Mouse (Mus musculus) frontal cortex, adult 2 months (tissue): ENCODE measurements around the gene Urad. TPM values are rescaled to one million over a fixed set of nuclear protein-coding genes. Genes with fewer than 3 reads are reported as not detected.

Source experiments
- DNase-seq, 2 experiments: peaks; one replicate each; pipeline ENCODE4 v3.0.0; 2022; ENCODE audit warnings: low spot score in 1 of 2; ENCODE audit errors: extremely low spot score in 1 of 2
- polyA plus RNA-seq: library from polyadenylated mRNA; depleted of rRNA; stranded (reverse); fragments of >200 nt; gene quantifications from 2 replicates; pipeline ENCODE4 v1.2.3, GENCODE M21; 2012

Gene Urad
- polyA plus RNA-seq, 1 experiment, result not detected

DNA sequence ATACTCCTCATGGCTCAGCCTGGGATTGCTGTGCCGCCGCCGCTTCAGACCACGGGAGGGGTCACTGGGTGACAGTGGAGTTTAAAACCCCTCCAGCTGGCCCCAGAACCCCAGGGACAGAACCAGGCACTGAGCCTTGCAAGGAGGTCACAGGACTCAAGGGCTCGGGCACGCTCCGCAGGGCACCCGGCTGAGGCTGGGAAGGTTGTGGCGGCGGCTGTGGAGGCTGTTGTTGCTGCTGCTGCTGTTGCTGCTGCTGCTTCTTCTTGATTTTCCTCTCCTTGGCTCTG, 20.5 kb downstream of the Urad start:
- DNase-seq, result no peak

DNA sequence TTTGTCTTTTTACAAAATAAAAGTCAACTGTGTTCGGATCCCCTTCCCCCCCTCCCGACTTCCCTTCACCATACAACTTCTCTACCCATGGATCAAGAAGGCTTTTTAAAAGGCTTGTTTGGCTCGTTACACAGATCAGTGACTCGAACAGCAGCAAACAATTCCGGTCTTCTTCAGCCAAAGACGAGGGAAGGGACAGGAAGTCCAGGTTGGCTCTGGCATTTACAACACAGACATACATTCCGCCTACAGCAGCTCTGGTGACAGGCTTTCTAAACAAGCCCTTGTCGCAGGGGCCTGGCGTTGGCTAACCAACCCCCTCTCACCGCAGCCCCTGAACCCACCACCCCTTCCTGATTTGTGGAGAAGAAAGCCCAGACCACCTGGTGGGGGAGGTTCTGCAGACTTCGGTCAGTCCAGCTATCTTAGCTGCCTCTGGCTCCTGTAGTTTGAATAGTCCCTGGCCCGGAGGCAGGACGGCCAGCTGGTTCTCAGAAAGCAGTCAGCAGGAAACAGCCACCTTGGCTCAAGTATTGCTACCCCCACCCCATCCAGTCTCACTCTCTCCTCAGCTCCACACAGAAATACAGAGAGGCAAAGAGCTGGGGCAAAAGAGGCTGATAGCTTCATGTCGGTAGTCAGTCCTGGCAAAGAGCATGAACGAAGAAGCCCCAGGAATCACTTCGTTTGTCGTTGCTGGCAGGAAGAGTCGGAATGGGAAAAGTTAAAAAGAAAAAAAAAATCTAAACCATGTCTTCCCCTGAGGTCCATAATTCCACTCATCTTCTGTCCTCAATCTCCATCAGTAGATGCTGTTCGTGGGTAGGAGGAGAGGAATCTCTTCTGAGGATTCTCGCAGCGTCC, 21.1 kb downstream of the Urad start:
- no peak for DNase-seq

DNA sequence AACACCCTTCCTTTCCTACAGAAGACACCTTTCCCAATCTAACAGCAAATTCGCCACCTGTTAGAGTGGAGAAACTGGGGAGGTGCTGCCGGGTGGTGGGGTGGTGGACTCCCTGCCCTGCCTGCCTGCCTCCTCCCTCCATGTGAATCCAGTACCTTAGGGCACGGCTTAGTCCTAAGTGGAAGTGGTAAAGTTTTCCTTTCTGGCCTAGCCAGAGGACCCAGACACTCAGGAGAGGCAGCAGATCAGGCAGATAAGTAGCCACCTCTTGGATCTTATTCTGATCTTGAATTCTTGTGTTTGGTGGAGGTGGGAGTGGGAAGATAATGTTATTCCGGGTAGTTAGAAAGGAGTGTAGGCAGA, 22.3 kb downstream of the Urad start:
- no peak for DNase-seq

- DNase-seq, result peak in 1 of 2 experiments; percentile 22
Measured at GRCm38 (mm10) chr5:147299255-147300000, 22.8 kb downstream of the Urad start.

GRCm38 (mm10) chr5:147297249-147297648, 25.0 kb downstream of the Urad start:
- no peak for DNase-seq

DNA sequence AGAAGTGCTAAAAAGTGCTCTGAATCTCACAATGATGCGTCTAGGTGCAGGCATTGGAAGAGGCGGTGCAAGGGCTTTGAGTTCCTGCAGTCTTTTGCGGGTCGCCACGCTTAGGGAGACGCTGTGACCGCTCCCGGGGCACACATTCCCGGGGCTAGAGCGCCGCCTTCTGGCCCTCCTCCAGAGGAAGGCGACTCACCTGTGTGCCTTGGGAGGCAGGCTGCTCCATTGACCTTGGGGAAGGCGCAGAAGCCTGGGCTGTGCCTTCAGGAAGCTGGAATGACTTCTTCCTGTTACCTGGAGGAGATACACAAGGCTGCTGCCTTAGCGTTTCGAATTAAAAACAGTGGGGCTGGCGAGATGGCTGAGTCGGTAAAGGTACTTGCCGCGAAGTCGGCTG, 28.1 kb downstream of the Urad start:
- no peak for DNase-seq

DNA sequence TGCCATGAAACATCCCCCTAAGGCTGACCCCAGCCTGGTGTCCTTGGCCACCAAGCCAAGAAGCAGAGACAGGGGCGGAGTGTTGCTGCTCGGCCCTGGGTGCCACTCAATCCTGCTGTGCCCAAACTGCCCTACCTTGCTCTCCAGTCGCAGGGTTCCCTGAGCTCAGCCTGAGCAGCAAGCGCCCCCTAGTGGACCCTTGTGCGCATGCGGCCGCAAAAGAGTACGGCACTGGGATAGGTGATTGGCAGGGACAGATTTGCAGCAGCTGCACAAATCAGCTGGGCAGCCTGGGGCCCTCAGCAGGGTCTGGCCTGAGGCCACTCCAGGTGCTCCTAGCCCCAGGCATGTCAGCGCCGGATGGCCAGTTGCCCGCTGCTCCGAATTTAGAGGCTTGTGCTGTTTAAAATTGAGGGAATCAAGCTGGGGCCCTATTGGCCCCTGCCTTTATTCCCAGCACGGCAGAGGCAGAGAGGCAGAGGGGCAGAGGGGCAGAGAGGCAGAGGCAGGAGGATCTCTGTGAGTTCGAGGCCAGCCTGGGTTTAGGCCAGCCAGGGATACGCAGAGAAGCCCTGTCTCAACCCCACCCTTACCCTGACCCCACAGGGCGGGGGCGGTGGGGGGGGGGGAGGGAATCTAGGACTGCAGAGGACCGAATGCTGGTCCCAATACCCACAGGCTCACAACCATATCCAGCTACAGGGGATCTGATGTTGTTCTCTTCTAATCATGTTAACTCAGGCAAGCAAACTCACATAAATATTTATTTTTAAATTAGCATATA, 28.9 kb downstream of the Urad start:
- DNase-seq, result peak; percentile 10 to 68

DNA sequence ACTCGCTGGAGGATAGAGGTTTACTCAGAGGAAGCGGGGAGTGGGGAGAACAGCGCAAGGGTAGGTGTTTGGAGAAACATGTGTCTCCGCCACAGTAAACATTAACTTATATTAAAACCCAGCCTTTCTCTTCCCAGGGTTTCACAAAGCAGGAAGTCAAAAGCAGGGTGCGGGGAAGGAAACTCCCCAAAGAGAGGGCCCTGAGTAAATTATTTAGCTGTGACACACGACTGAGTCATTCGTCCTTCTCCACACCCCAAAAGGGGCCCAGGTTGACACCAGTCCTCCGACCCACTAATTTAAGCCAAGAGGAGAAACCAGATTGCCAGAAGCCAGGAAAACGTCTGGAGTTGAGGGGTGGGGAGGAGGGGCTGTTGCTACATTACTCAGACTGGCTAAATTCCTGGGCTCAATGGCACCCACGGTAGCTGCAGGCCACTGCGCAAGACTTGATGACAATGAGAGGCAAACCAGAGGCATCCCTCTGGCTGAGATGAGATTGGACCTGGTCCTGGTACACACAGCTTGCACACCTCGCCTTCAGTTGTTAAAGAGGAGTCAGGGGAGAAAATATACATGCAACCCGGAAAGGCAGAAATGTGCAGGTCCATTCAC, 29.6 kb downstream of the Urad start:
- no peak for DNase-seq

- no peak for DNase-seq
Measured at GRCm38 (mm10) chr5:147291764-147292505, 30.3 kb downstream of the Urad start.

- DNase-seq, result no peak
Measured at GRCm38 (mm10) chr5:147284365-147284764, 37.9 kb downstream of the Urad start.

DNA sequence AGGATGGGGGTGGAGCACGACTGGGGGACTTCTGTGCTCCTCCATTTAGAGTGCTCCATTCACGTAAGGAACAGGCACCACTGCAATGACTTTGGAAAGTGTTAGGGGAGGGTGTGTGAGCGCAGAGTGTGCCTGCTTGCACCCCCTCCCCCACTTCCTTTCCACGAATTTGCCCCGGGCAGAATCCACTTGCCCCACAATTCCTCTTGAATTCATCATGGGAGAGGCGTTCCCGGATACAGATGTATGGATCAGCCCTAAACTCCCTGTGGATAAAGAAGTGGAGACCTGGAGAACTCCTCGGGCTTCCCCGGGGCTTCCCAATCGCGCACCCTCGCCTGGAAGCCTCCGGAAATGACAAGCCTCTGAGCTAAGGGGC, 44.7 kb downstream of the Urad start:
- DNase-seq, result no peak

DNA sequence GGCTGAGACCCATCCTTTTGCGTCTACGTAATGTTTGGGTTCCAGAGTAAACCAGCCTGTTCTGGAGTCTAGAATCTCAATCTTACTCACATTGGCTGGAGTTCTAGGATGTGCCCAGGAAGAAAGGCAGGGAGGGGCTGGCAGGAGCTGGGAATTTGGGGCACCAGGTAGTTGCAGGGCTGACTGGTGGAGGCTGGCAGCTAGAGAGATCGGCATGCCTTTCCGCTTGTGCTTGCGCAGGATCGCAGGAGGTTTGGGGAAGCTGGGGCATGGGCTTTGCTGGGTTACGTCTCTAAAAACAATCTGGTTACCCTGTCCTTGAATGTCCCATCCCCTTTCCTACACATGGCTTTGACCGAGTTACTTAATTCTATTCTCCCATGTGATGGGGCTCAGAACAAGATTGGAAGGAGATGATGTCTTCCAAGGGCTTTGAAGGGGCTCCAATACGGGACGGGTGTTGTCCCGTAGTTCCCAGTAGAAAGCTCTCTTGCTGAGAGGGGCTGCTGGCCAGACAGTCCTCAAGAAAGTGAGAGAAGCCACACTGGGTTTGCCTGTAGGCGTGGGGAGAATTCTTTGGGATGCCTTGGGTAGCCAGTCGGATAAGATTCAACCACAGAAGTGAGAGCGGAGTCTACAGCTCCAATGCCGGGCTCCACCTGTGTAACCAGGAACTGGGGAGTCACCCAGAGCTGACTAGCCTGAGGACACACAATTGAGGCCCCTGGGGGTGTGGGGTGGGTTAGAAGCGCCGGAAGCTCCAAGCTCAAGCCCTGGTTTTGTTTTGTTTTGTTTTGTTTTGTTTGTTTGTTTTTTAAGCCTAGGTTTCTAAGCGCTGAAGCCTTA, 45.3 kb downstream of the Urad start:
- DNase-seq, result no peak

DNA sequence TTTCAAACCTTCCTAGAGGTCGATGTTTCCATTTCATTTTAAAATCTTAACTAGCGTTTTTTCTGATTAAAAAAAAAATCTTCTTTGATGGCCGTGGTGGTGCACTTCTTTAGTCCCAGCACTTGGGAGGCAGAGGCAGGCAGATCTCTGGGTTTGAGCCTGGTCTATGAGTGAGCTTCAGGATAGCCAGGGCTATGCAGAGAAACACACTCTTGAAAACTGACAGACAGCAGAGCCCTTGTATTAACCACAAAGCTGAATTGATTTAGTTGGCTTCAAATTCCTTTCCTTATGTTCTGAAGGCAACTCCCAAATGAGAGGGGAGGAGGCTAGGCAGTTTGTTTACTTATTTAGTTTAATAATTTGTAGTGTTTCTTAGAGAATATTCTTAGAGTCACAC, 46.5 kb downstream of the Urad start:
- DNase-seq, result no peak

GRCm38 (mm10) chr5:147274174-147275141, 47.8 kb downstream of the Urad start:
- DNase-seq, result no peak

DNA sequence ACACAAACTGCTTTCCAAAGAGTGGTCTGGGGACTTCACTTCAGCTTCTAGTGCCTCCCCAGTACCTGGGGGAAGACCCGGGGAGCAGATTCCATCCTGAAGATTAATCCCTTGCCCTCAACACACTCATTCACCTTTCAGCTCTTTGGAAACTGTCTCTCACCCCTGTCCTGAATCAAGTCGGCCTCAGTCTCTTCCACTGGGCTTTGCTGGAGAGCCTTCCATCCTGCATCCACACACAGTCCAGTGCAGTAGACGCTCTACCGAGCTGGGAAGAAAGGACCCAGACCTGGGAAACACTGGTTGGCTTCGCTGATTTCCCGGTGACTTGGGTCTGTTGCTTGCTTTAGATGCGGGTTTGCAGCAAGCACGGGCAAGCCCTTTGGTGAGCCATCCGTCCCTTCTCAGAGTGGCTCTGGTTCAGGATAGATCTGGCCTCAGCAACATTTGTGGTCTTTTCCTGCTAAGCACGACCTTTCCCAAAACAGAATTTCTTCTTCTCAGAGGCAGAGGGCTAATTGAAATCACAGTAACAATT, 49.4 kb downstream of the Urad start:
- no peak for DNase-seq

DNA sequence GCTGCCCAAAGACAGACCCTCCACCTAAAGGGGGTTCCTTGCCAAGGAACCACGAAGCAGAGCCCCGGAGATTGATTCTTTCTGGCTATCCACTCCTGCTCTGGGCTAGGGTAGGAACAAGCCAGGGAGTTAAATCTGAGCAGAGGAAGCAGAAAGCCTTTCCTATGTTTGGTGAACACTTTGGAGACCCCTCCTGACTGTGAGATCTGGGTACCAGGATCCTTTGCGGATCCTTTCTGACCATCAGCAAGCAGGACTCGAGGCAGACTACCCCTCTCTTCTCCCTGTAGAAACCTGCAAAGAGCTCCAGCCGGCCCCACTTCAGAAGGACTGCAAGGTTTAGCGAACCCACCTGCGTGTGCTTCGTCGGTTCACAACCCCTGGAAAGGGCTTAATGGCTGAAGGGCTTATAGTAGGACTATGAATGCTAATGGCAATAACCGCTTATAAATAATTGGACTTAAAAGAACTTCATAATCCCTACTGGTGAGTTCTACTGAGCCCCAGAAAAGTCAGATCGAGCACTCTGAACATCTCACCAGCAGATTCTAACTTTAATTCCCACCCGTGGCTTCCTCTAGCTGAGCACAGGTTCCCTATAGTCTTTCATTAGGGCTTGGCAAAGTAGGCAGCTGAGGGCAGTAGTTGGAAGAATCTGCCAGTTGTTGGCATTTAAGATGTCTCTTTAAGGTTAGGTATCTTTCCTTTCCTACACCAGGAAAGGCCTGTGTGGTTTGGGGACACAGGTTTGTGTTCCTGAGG, 50.0 kb downstream of the Urad start:
- no peak for DNase-seq
